Mouse (Mus musculus) heart, postnatal 25 days (tissue): ENCODE measurements around the gene Tstd1. TPM values are rescaled to one million over a fixed set of nuclear protein-coding genes. Genes with fewer than 3 reads are reported as not detected.

Experiments
- DNase-seq: peaks from one replicate; pipeline ENCODE4 v3.0.0; 2022; ENCODE audit warnings: low spot score
- intact Hi-C: fragments of 180-260 bp; cut with DNase I; formaldehyde crosslinking; loops from one replicate; pipeline ENCODE4 v1.15.1; 2025
- total RNA-seq, 2 experiments: library from RNA; stranded (reverse); gene quantifications; 2 replicates each; pipeline ENCODE4 v1.2.3; 2021

Tstd1 gene
- total RNA-seq = 1 to 10 TPM; 1.2 to 1.6 TPM

- no peak for DNase-seq
- intact Hi-C loops = no loop called here
Observed at GRCm38 (mm10) chr1:171418660-171419059, at the start of gene Tstd1. Tstd1 (plus strand) TSS chr1:171418872.

GRCm38 (mm10) chr1:171369845-171370556 is 48.7 kb upstream of the Tstd1 start, which contains the start of gene Nectin4:
Nectin4 (plus strand) TSS chr1:171370099.
- DNase-seq = no peak
- intact Hi-C loops = no loop called here

GRCm38 (mm10) chr1:171372880-171373279 is 45.8 kb upstream of the Tstd1 start:
- intact Hi-C loops = no loop called here
- DNase-seq = no peak

- intact Hi-C loops = no loop called here
- no peak for DNase-seq
Observed at GRCm38 (mm10) chr1:171373946-171374345, 44.7 kb upstream of the Tstd1 start.

GRCm38 (mm10) chr1:171375646-171376097 is 43.0 kb upstream of the Tstd1 start:
- DNase-seq = no peak
- intact Hi-C loops = no loop called here

GRCm38 (mm10) chr1:171378298-171378697 is 40.4 kb upstream of the Tstd1 start:
- intact Hi-C loops = no loop called here
- DNase-seq = no peak

GRCm38 (mm10) chr1:171379935-171380599 is 38.6 kb upstream of the Tstd1 start:
- DNase-seq = peak; percentile 52
- intact Hi-C loops = no loop called here

- intact Hi-C loops = no loop called here
- no peak for DNase-seq
Observed at GRCm38 (mm10) chr1:171382096-171382620, 36.5 kb upstream of the Tstd1 start.

- DNase-seq = no peak
- intact Hi-C loops = no loop called here
Observed at GRCm38 (mm10) chr1:171384361-171384760, 34.3 kb upstream of the Tstd1 start.

- DNase-seq = no peak
- intact Hi-C loops = no loop called here
Observed at GRCm38 (mm10) chr1:171385171-171385570, 33.5 kb upstream of the Tstd1 start.

- no peak for DNase-seq
Observed at GRCm38 (mm10) chr1:171387099-171387498, 31.6 kb upstream of the Tstd1 start.

GRCm38 (mm10) chr1:171388376-171389102 is 30.1 kb upstream of the Tstd1 start, which contains the start of gene Arhgap30:
Arhgap30 (plus strand) TSS chr1:171388954.
- DNase-seq = peak; percentile 38
- intact Hi-C loops = no loop called here

More at GRCm38 (mm10) chr1:171387099-171387498, 31.6 kb upstream of the Tstd1 start:
- intact Hi-C loops = no loop called here

- intact Hi-C loops = no loop called here
Observed at GRCm38 (mm10) chr1:171390101-171390500, 28.6 kb upstream of the Tstd1 start.

GRCm38 (mm10) chr1:171401821-171402220 is 16.9 kb upstream of the Tstd1 start:
- intact Hi-C loops = no loop called here
- no peak for DNase-seq

More at GRCm38 (mm10) chr1:171390101-171390500, 28.6 kb upstream of the Tstd1 start:
- no peak for DNase-seq

GRCm38 (mm10) chr1:171402991-171403390 is 15.7 kb upstream of the Tstd1 start:
- DNase-seq = no peak
- intact Hi-C loops = no loop called here

GRCm38 (mm10) chr1:171407263-171407662 is 11.4 kb upstream of the Tstd1 start:
- DNase-seq = no peak
- intact Hi-C loops = no loop called here

- DNase-seq = no peak
- intact Hi-C loops = loop anchor here (2.0 to 5.0 kb wide), 2 partner anchors 61 to 83 kb away; partner anchors contain the start of gene Dedd
Observed at GRCm38 (mm10) chr1:171410231-171410630, 8.4 kb upstream of the Tstd1 start.

- intact Hi-C loops = loop anchor here (2.0 to 5.0 kb wide), 2 partner anchors 60 to 84 kb away; partner anchors contain the start of gene Dedd
- peak; percentile 90 for DNase-seq
Observed at GRCm38 (mm10) chr1:171410947-171411484, 7.7 kb upstream of the Tstd1 start, which contains the start of gene Usf1. Usf1 (plus strand) TSS chr1:171411313.

- no peak for DNase-seq
- intact Hi-C loops = loop anchor here (2.0 to 5.0 kb wide), 2 partner anchors 59 to 84 kb away; partner anchors contain the start of gene Dedd
Observed at GRCm38 (mm10) chr1:171411492-171411941, 7.2 kb upstream of the Tstd1 start.
